Mouse (Mus musculus): Measurements from ENCODE around the gene Fam178b.

GRCm38 (mm10) chr1:36568776-36569175, 114.2 kb downstream of the Fam178b start:
- TF ChIP-seq POLR2A (IDR thresholded peaks at IDR 0.05; ENCODE audit: low read depth, low read length), result no peak
- TF ChIP-seq CTCF (IDR thresholded peaks at IDR 0.05; ENCODE audit: extremely low read depth, insufficient read length, insufficient replicate concordance, low read depth, low read length), result no peak
